Mouse (Mus musculus) right cerebral cortex, postnatal 36 days (tissue): ENCODE measurements at regions not wholly inside any gene's neighbourhood (a gene's known extent, or its start where the extent isn't known, plus 50 kb on each side); places are given as distances from the start of the nearest gene placed in this dataset.
A peak's percentile ranks its signal among the peaks of the same experiment; 100 is the strongest.

ENCODE experiments used
- DNase-seq, 2 experiments: peaks; one replicate each; pipeline ENCODE4 v3.0.0; 2022; ENCODE audit warnings: low spot score in 2 of 2, mixed read lengths in 1 of 2

DNA sequence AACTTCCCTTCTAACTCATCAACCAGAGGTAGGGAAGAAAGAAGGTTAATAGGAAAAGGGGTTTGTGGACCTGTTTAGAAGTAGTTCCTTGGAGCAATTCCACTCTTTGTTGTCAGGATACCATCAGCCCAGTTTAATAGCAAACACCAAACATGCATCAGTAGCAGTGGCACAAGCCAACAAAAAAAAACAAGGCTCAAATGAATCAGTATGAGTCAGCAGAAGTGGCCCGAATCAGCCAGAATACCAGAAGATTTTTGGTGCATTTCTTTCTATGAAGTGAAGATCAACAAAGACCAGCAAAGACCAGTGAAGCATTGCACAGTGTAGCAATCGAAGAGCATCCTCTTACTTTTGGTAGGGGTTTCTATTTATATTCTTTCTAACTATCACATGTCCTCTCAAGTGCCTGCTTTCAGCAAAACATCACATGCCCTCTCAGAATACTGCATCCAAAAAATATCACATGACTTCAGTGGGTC lies 52.9 kb upstream of the Gm10944 start:
- no peak for DNase-seq

DNA sequence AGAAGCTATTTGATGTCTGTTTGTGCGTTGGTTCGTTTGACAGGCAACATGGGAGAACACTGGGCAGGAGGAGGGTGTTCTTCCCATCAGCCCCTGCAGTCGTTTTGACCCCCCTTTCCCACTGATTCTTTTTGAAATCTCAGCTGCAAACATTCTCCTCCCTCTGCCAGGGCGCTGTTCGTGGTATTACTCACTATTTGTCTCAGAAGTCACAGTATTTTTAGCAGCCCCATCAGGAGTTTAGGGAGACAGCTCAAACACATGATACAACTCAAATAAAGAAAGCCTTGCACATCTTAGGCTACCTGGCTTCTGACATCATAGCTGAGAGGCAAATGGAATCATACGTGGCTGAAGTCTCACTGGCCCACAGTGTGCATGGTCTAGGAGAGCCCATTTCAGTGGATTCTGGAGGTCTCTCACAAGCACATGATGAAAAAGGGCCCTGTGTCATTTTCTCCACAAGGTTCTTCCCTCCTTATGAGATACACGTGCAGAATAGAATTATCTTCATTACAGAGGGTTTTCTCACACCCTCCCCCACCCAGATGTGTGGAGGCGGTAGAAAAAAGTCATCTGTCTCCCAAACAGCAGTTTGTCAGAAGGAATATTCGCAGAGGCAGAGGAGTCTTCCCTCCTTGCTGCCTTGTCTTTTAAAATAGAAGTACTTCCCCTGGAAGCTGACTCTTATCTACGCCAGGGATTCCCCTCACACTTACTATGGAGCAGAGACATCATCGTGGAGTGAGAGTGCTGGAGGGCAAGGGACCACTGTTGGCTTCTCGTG lies 57.1 kb upstream of the Rab32 start:
- DNase-seq, result peak; percentile 13 to 29

DNA sequence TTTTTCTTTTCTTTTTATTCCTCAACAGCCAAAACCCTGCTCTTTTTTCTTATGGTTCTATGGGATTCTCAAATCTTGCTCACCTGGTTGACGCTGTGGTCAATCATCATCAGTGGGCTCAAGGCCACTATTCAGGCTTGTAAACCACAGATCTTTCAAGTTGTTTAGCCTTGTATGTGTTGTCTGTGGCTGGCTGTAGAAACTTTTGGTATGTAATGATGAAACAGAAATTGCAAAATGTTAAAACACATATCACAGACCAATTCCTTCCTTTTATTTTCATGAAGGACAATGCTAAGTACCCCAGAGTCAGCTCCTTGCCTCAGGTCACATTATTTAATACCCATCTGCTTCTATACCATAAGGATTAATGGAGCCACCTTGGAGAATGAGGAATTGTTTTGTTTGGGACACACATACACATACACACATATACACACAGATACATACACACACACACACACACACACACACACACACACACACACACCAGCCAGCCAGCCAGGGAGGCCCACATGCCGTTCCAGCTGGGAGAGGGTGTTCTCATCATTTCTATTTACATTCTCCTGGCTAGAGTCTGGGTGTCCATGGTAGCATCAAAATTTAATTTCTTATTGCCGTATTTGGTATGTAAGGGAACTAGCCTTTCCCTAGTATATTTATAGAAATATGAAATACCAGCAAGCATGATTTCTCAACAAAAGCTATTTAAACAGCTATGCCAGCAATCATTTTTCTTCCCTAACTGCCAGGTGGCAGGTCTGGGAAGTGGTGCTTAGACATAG lies 52.7 kb upstream of the Rab32 start:
- peak in 1 of 2 experiments; percentile 27 for DNase-seq

DNA sequence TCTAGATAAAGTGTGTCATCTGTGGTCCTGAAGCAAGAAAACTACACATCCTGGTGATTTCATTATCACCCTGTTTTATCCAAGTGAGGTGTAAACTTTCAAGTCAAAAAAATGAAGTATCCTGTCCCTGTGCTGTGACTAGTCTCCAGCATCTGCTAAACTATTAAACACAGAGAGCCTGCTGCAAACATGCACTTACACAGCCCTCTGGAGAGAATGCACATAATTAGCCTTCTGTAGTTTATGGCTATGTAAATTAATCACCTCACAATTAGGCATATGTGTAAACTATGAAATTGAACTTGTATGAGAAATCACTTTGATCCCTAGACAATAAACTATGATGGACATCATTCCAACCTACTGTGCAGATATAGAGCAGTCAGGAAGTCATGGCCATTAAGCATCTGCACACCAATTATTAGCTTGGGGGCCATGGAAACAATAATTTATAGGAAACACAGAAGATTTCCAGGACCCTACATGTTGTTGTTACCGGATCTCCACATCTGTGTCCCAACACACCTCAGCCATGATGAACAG lies 50.6 kb upstream of the Rab32 start:
- DNase-seq, result no peak
